Mouse (Mus musculus) layer of hippocampus, postnatal 14 days (tissue): ENCODE measurements around the gene Zfp131. TPM values are rescaled to one million over a fixed set of nuclear protein-coding genes. Genes with fewer than 3 reads are reported as not detected.
"Not testable (repeated sequence)": the region's sequence is repeated elsewhere in the genome, so short reads cannot be mapped to it uniquely, and the experiment has no call there.

Experiments used
- DNase-seq, 2 experiments: peaks; one replicate each; pipeline ENCODE4 v3.0.0; 2021 to 2022; ENCODE audit warnings: low spot score in 2 of 2, mixed read lengths in 1 of 2
- long read RNA-seq, 2 experiments: library from polyadenylated mRNA; stranded (forward); transcript quantifications; one replicate each; pipeline ENCODE4 v2.0.0; 2021
- total RNA-seq, 2 experiments: library from RNA; stranded (reverse); gene quantifications; 2 replicates each; pipeline ENCODE4 v1.2.3; 2021

Zfp131 gene
- 10 to 100 TPM; 40.3 to 41.1 TPM for total RNA-seq
- long read RNA-seq, experiment 1, partial matches to known transcripts: 8 of 21 reads
- long read RNA-seq, experiment 1, other reads (novel, unspliced or antisense): 8 of 21 reads
- long read RNA-seq, experiment 2, partial matches to known transcripts: 9 of 28 reads
- long read RNA-seq, experiment 2, other reads (novel, unspliced or antisense): 12 of 28 reads

GRCm38 (mm10) chr13:119790761-119791579, at the start of gene Zfp131:
Gene Zfp131, minus strand, starts transcription at chr13:119790889.
- DNase-seq: peak; percentile 88 to 95

GRCm38 (mm10) chr13:119839982-119840381, 49.3 kb upstream of the Zfp131 start:
- peak in 1 of 2 experiments; percentile 13 for DNase-seq

- peak; percentile 31 to 37 for DNase-seq
Observed at GRCm38 (mm10) chr13:119837719-119838337, 47.1 kb upstream of the Zfp131 start.

- peak; percentile 9 to 28 for DNase-seq
Observed at GRCm38 (mm10) chr13:119836324-119836811, 45.7 kb upstream of the Zfp131 start.

GRCm38 (mm10) chr13:119835320-119836056, 44.8 kb upstream of the Zfp131 start, which contains the start of gene D13Ertd608e:
Gene D13Ertd608e, plus strand, starts transcription at chr13:119836006.
- peak; percentile 18 to 37 for DNase-seq

GRCm38 (mm10) chr13:119830116-119830515, 39.4 kb upstream of the Zfp131 start, which contains the start of gene AF067063:
Gene AF067063, minus strand, starts transcription at chr13:119830216.
- not testable (repeated sequence) for DNase-seq

GRCm38 (mm10) chr13:119817579-119818206, 27.0 kb upstream of the Zfp131 start:
- no peak for DNase-seq

GRCm38 (mm10) chr13:119816798-119817197, 26.1 kb upstream of the Zfp131 start:
- no peak for DNase-seq

GRCm38 (mm10) chr13:119810031-119810430, 19.3 kb upstream of the Zfp131 start:
- no peak for DNase-seq

- DNase-seq: no peak
Observed at GRCm38 (mm10) chr13:119808937-119809336, 18.2 kb upstream of the Zfp131 start.

- no peak for DNase-seq
Observed at GRCm38 (mm10) chr13:119797656-119798055, 7.0 kb upstream of the Zfp131 start.

- no peak for DNase-seq
Observed at GRCm38 (mm10) chr13:119792791-119793404, 2.2 kb upstream of the Zfp131 start.

- no peak for DNase-seq
Observed at GRCm38 (mm10) chr13:119791580-119792135, 969 bp upstream of the Zfp131 start.

GRCm38 (mm10) chr13:119789851-119790717, 605 bp downstream of the Zfp131 start:
- DNase-seq: peak; percentile 71 to 81

GRCm38 (mm10) chr13:119783581-119783980, 7.1 kb downstream of the Zfp131 start:
- DNase-seq: no peak

- DNase-seq: no peak
Observed at GRCm38 (mm10) chr13:119768541-119768940, 22.1 kb downstream of the Zfp131 start.

- no peak for DNase-seq
Observed at GRCm38 (mm10) chr13:119766480-119766879, 24.2 kb downstream of the Zfp131 start.

GRCm38 (mm10) chr13:119756831-119757230, 33.9 kb downstream of the Zfp131 start:
- DNase-seq: no peak
